Mouse (Mus musculus) heart, postnatal 25 days (tissue): ENCODE measurements at regions not wholly inside any gene's neighbourhood (a gene's known extent, or its start where the extent isn't known, plus 50 kb on each side); places are given as distances from the start of the nearest gene placed in this dataset.

Experiments
- DNase-seq: peaks from one replicate; pipeline ENCODE4 v3.0.0; 2022; ENCODE audit warnings: low spot score
- intact Hi-C: fragments of 180-260 bp; cut with DNase I; formaldehyde crosslinking; loops from one replicate; pipeline ENCODE4 v1.15.1; 2025

DNA sequence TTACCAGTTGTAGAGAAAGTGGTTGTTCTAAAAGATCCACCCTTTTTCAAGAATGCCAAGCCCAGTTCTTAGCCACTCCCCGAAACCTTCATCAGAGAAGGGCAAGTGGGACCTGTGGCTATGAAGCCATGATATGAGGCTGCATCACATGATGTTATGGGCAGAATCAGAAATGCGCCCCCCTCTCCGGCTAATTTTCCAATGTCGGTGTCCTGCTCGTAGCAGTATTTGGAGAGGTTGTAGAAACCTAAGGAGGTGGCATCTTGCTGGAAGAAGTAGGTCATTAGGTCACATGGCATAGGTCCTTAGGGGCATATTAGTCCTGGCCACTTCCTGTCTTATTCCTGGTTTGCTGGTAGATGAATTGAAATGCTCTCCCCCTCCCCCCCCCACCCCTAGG lies 460.1 kb downstream of the Ccdc171 start:
- DNase-seq = no peak
- intact Hi-C loops = no loop called here

DNA sequence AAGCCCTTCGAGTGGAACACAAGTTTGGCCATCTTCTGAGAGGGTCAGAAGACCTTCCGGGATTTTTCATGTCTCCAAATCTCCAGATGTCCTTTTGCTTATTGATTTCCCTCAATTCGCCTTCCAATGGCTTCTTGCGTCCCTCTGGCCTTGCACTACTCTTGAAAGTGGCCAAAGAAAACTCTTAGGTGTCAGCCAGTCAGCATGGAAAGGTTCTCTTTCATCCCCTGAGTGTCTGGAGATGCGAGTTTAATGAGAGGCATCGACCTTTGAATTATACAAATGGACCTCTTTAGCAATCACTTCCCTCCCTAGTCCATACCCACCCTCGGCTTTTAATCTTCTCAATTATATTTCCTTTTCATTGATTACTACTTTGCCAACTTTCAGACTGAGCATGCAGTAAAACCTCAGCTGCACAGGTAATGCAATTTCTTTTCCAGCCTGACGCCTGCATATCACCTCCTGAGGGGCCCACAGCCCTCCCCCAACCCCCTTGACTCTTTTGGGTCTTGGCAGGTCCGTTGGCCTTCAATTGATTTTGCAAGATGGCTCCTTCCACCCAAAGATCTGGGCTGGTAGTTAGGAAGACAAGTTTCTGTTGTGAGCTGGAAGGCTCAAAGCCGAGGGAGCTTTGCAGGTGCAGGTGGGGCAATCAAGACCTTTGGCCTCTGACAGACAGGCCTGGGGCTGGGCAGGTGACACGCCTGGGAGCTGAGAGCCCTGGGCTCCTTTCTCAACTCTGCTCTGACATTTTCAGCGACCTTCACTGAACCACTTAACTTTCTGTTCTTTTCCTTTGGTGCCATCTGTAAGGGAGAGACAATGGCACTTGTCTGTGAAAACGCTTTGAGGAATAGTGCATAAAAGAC lies 461.8 kb downstream of the Ccdc171 start:
- intact Hi-C loops = no loop called here
- DNase-seq = no peak

DNA sequence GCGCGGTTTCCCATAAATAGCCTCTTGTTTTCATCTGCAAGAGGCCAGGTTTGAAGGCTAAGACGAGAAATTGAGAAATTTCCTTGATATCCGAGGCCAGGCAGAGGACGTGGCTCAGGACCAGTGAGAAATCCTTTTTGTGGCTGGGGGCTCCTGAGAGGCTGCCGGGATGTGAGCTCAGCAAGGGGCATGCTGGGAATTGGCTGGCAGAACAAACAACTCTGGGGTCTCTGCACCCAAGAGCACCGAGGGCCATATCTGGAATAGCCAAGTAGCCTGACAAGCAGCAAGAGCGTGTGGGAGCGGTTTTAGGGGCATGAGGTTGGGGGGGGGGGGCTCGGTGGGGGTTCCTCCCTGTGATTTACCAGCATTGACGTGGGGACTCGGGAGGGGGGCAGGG lies 462.5 kb downstream of the Ccdc171 start:
- intact Hi-C loops = no loop called here
- no peak for DNase-seq

DNA sequence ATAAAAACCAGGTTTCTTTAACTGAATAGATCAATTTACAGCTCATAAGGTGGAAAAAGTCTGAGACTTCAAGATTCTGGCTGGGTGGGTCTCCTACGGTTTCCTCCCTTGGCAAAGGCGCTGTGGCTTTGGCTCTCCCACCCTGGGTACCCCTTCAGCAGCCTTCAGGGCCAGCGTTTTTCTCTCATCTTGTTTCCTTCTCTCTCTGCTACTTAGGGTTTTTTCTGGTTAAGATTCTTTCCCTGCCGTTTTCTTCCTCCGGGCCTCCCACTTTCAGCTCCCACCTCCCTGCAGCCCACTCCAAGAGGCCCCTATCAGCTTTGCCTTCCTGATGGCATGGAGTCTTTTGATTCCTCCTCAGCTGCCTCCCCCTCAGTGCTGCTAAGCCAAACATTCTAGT lies 463.0 kb downstream of the Ccdc171 start:
- no peak for DNase-seq
- intact Hi-C loops = no loop called here

DNA sequence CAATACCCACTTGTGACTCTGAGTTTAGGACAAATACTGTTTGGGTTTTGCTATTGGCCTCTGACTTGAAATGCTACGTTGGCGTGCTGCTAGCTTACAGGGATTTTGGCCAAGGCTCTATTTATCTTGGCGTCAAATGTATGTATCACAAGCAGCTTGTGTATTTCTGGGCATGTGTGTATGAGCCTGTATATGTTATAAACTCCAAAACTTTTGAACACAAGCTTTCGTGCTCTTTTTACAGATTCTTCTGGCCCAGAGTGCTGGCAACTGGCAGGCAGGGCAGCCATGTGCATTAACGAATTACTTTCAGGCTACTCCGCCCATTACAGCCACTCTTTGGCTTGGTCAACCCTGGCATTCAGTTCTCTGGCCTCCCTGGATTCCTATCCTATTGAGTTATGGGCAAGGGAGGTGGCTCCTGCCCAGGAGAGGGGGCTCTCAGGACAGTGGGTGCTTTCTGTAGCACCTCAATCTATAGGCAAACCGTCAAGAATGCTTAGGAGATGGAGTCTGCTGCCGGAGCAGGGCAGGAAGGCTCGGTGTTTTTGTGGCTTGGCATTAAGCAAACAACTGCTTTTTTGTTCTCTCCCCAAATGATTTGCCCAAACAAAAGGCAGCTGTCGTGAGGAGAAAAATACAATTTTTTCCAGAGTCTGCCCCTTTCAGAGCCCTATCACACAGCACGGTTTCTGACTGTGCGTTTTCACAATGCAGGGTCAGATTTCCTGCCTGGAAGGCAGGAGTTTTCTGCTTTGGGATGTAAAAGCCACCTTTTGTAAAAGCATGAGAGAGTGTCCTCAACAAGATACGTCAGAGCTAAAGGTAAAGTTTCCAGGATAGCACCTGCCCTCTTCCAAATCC lies 465.0 kb downstream of the Ccdc171 start:
- intact Hi-C loops = no loop called here
- no peak for DNase-seq

DNA sequence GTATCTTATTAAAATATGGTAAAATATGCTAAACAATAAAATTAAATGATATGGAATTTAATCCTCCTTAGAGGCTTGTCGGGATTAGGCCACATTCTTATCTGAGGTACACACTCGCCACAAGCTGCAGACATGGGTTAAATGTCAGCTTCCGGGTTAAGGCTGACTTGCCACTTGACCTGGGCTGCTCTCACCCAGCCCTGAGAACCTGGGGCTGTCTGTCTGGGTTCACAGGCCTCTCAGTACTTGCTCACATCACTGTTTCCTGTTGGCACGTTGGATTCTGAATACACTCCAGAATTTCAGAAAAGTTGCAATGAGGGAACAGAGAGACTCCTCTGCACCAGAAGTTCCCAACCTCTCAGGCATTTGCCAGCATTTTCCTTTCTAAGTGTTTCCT lies 465.9 kb downstream of the Ccdc171 start:
- DNase-seq = no peak
- intact Hi-C loops = no loop called here

DNA sequence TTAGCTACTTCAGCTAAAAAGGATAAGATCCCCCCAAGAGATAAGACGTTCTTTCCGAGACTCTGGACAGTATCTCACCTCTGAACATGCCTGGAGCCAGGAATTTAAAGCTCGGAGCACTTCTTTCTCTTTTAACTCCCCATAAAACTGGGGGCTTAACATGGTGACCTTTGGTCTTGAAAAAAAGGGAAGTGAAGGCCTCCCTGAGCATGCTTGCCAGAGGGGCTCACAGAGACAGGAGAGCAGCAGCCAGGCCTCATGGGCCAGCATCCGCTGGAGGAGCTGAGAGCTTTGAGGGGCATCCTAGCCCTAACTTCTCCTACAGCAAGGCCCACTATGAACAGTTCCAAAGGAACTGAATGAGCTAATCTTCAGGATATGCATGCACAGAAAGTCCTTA lies 471.7 kb downstream of the Ccdc171 start:
- no peak for DNase-seq
- intact Hi-C loops = no loop called here

DNA sequence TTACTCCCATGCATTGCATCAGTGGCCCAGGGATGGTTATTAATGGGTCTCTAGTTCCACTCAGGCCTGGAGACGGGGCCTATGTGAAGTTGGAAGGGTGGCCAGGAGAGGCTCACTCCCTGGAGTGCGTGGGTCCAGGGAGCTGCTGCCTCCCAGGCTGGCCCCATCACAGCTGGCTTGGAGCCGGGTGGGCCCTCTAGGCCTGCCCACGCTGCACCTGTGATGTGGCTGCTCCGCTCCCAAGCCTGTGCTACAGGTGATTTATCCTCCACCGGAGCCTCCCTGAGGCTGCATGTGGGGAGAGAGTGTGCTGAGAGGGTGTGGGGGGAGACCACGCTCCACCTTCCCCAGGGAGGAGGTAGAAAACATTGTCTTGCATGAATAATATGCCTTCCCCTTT lies 476.3 kb downstream of the Ccdc171 start:
- intact Hi-C loops = no loop called here
- DNase-seq = no peak

DNA sequence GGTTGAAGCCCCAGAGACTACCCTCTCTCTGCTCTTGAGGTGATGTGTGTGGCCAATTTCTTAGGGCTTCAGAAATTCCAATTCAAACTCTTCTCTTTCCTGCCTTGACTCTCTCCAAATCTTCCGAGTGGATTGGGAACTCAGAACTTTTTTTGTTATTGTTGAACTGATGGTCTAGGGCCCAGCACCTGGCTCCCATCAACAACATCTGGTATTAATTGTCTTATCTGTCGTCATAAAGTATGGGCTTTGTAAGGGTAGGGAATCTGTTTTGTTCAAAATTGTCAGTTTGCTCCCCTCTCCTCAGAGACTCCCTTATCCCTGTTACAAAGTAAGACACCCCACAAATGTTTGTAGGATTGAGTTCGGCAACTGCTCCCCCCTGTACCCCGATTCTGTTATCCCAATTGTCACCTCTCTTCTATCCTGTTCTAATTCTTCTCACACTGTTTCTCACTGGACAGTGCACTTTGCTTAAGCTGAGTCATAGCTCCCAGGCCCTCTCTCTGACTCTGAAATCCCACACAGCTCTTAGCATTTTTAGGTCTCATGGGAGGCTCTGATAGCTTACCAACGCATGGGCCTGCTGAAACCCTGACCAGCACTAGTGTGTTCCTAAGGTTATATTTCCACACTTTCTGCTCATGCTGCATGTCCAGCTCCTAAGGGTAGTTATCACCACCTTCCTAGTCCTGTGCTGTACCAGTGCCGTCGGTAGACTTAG lies 478.9 kb downstream of the Ccdc171 start:
- no peak for DNase-seq
- intact Hi-C loops = no loop called here

DNA sequence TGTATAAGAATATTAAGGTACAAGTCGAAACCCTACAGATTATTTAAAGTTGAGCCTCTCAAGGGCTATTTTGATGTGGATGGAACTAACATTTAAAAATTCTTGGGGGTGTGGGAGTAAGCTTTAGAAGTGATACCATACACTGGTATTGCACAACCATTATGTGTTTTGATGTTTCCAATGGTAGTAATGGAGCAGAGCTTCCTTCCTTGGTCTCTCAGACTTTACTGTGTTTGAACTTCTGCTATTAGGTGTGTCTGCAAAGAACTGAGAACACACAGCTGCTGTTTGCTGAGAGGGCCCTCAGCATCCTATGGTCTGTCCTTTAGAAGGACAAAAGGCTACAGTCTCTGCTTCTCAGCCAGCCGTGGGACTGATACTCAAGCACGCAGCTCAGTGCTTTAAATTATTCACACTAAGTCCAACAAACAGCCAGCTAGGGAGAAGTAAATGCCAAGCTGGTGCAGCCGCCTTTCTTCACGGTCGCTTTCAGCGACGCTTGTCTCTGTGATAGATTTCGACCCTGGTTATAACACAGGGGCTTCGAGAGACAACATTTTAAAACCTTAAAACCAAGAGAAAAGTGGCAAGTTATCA lies 479.5 kb downstream of the Ccdc171 start:
- DNase-seq = no peak
- intact Hi-C loops = no loop called here

DNA sequence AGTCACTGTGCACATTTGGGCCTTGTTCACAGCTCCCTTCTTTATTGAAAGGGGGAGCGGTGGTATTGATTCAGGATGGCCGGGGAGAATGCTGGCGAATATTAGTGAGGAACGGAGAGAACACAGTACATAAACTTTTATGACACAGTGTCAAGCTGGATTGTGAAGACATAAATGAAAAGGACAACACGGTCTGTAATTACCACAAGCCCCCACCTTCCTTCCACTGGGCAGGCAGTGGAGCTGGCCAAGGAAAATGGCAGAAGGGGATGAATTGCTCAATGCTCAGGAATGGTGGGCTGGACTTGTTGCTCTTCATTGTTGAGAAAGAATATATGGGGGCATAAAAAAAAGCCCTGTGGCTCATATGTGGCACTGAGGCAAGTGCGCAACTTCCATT lies 486.6 kb downstream of the Ccdc171 start:
- intact Hi-C loops = loop anchor here (10.0 kb wide), 1 partner anchor 177 kb away; no protein-coding TSS in a partner anchor
- DNase-seq = no peak

DNA sequence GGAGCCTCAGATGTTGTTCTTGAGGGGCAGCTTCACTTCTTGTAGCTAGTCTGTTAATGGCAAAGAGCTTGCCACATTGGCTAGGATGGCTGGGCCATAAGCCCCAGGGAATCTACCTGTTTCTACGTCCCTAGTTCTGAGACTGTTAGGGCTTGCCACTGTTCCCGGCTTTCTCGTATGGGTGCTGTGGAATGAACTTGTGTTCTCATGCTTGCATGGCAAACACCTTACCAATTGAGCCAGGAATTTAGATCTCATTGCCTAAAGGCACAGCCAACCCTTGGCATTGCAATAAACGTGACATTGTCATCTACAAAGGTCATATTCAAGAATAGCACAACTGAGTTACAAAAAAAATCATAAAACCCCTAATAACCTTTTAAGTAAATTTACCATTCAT lies 489.8 kb downstream of the Ccdc171 start:
- no peak for DNase-seq
- intact Hi-C loops = loop anchor here (5.0 to 10.0 kb wide), 2 partner anchors 47 to 180 kb away; no protein-coding TSS in a partner anchor

DNA sequence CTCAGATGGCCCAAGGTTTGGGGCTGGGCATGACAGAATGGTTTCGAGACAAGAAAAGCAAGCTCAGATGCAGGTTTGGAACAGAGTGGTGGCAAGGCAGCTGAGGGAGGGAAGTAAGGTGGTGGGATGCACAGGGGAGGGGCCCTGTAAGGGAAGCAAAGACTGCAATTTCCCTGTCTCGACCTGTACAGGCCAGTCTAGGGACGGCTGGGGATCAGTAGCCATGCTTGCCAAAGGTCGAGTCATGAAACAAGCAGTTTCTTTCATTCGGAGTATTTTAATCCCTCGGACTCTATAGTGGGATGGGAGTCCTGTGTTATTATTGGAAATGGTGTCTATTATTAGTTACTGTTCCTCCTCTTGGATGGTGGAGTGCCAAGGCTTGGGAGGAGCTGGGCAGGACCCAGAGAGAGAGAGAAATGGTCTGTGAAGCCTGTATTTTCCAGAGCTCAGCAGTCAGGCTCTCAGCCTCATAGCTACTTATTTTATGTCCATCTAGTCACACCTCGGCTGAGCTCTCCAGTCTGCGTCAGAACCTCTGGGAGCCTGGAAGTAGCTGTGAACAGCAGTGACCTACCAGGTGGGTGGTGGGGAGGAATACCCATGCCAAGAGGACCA lies 490.3 kb downstream of the Ccdc171 start:
- no peak for DNase-seq
- intact Hi-C loops = loop anchor here (5.0 to 10.0 kb wide), 2 partner anchors 47 to 181 kb away; no protein-coding TSS in a partner anchor

DNA sequence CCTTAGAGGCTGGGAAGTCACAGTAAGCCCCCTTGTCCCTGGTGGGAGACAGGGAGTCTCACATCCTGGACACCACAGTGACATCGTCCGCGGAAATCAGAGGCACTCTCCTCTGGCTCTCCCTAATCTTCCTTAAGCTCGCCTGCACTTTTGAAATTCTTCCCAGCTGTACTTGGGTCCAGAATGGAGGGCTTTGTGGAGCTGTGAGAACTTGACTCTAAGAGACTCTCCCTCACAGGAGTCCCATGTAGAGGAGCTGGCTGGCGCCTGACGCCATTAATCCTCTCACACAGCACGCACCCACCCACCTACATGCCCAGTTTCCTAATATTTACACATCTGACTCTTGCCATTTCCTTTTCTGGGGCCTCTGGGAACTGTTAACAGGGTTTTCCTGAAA lies 492.8 kb downstream of the Ccdc171 start:
- intact Hi-C loops = loop anchor here (5.0 to 10.0 kb wide), 2 partner anchors 44 to 183 kb away; no protein-coding TSS in a partner anchor
- DNase-seq = no peak

DNA sequence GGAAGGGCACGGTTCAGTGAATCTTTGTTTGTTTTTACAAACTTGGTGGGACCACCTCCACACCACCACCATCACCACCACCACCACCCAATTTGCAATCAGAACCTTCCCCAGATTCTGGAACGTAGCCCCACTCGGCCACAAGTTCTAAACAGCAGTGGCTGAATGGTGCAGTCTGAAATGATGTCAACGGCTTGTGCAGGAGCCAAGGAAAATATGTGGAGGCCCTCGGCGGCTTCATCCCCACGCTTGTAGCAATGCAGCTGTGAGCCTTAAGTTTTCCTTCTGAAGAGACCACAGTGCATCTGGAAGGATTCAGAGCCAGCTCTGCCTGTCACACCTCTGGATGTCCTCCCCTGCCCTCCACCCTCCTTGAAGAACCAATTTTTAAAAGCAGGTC lies 493.4 kb downstream of the Ccdc171 start:
- DNase-seq = peak; percentile 43
- intact Hi-C loops = loop anchor here (5.0 to 10.0 kb wide), 2 partner anchors 44 to 184 kb away; no protein-coding TSS in a partner anchor

DNA sequence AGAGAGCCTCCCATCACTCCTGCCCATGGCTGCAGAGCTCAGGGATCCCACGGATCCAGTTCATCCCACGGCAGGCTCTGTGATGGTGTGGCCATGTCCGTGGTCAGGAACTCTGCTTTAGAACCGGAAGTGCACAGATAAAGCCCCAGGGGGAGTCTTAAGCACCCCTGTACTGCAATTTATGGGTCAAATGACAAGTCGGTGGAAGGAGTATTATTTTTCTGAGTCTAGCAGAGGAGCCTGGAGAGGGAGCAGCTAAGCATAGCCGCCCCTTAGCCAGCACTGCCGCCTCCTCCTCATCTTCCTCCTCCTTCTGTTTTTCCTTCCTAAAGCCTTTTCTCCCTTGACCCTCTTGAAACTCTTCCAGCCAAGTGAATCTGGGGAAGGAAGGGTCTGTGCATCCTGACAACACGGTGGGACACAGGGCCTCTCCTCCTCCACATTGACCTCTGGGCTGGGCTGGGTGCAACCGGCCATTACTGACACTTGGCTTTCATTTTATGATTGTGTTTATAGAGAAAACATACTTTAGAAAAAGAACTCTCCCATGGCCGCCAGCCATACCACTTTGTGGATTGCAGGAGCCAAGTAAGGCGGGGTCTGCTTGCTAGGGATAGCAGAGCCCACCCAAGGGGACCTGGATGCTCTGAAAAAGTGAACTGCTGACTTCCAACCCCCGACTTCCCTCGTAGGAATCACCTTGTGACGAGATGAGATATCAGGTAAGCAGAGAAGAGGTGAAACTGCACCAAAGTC lies 494.3 kb downstream of the Ccdc171 start:
- intact Hi-C loops = loop anchor here (5.0 to 10.0 kb wide), 2 partner anchors 43 to 185 kb away; no protein-coding TSS in a partner anchor
- no peak for DNase-seq

DNA sequence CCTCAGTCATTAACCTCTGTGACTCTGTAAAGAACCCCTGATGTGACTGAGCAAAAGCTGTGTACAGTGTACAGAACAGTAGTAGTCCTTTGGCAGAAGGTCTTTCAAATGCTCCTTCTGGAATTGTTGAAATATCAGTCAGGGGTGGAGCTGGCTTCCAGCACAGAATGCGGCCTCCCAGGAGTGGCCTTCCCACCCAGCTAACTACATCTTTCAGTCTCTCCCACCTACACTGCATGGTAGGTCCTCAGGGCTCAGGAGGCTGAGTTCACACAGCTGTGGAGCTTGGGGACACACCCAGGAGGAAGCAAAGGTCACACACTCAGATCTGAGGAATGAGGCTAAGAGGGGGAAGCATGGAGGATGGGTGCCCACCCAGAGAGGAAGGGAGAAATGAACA lies 495.3 kb downstream of the Ccdc171 start:
- DNase-seq = no peak
- intact Hi-C loops = no loop called here

DNA sequence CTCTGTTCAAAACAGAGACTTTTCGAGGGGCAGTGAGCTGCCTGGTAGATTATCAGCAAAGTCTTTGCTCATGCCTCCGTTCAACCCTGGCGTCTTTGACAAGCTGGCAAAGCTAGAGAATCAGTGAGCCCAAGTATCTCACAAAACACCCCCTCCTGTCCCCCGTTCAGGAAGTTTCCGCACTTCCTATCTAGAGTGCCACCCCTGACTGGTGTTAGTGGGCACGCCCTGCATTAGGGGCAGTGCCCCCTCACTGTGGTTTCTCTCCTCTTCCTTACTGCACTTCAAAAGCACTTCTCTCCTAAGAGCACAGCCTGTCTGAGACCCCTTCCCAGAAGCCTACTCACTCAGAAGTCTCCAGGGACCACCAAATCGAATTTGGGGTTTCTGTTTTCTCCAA lies 497.0 kb downstream of the Ccdc171 start:
- intact Hi-C loops = no loop called here

DNA sequence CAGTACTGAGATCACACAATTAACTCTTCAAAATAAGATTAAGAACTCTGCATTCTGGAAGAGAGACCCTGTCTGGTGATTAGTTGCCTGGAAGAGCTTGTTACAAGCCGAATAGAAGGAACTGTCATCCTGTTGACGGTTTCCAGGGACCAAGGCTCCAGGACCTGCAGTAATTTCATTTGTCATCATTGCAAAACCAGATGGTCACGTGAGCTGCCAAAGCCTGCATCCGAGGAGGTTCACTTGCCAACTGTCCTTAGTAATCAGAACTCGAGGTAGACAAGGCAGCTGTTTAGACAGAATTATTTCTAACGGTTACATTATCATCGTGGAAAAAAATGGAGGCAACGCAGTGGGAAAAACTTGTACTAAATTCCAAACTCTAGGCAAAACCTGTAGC lies 500.8 kb downstream of the Ccdc171 start:
- DNase-seq = no peak
- intact Hi-C loops = no loop called here

More for the DNA sequence above, 497.0 kb downstream of the Ccdc171 start:
- DNase-seq = no peak
